Mouse (Mus musculus): ENCODE data around the gene Ccdc120. TPM values are rescaled to one million over a fixed set of nuclear protein-coding genes. Genes with fewer than 3 reads are reported as not detected.
"Not testable (repeated sequence)": the region's sequence is repeated elsewhere in the genome, so short reads cannot be mapped to it uniquely, and the experiment has no call there.

Gene Ccdc120
- polyA plus RNA-seq, 1 experiment from 2014 or later = 4.1 TPM

- Histone ChIP-seq H3K9ac (no peak overlapping the region), H3K36me3 (no peaks in the 10 kb centered on the region; the same call in 1 of the 2 replicates), H3K4me3 (no peak overlapping the region), H3K27me3 (no peaks in the 10 kb centered on the region), H3K27ac (no peak overlapping the region), H3K9me3 (replicated peaks) (no peaks in the 10 kb centered on the region), H3K4me1 (replicated peaks) (no peaks in the 10 kb centered on the region), H3K4me2 (no peak overlapping the region)
- WGBS = 71% methylated on average over 9 of the region's 9 CpGs
- ATAC-seq (replicated peaks; ENCODE audit: insufficient number of reproducible peaks, insufficient read depth, low FRiP score, low read depth) = no peak
Observed at GRCm38 (mm10) chrX:7775501-7776205, 24.9 kb upstream of the Ccdc120 start.

- Histone ChIP-seq H3K27ac (no peak overlapping the region), H3K4me2 (no peak overlapping the region), H3K9ac (no peak overlapping the region), H3K4me1 (replicated peaks) (no peaks in the 10 kb centered on the region), H3K27me3 (no peaks in the 10 kb centered on the region), H3K4me3 (no peak overlapping the region), H3K9me3 (replicated peaks) (no peaks in the 10 kb centered on the region), H3K36me3 (peaks cover 13% of the 10 kb centered on the region)
- 60% methylated on average over 2 of the region's 2 CpGs for WGBS
- no peak for ATAC-seq (replicated peaks; ENCODE audit: insufficient number of reproducible peaks, insufficient read depth, low FRiP score, low read depth)
Observed at GRCm38 (mm10) chrX:7772766-7773165, 22.1 kb upstream of the Ccdc120 start.

GRCm38 (mm10) chrX:7769302-7770017 is 18.8 kb upstream of the Ccdc120 start:
- peaks cover 18% of the 10 kb centered on the region for H3K36me3 ChIP-seq
- ATAC-seq (replicated peaks; ENCODE audit: insufficient number of reproducible peaks, insufficient read depth, low FRiP score, low read depth) = no peak
- H3K4me1 ChIP-seq (replicated peaks) = peaks cover 13% of the 10 kb centered on the region

GRCm38 (mm10) chrX:7765764-7766163 is 15.1 kb upstream of the Ccdc120 start:
- Histone ChIP-seq H3K9me3 (replicated peaks) (no peaks in the 10 kb centered on the region), H3K27ac (peak overlapping the region; percentile 47; the same call in 1 of the 2 replicates), H3K4me1 (replicated peaks) (peaks cover 19% of the 10 kb centered on the region), H3K36me3 (peaks cover 18% of the 10 kb centered on the region), H3K27me3 (no peaks in the 10 kb centered on the region), H3K9ac (no peak overlapping the region), H3K4me3 (peak overlapping the region; percentile 76), H3K4me2 (peak overlapping the region; percentile 71)
- WGBS = 20% methylated on average over 11 of the region's 11 CpGs
- peak; percentile 25; the same call in 1 of the 2 replicates for ATAC-seq (replicated peaks; ENCODE audit: insufficient number of reproducible peaks, insufficient read depth, low FRiP score, low read depth)

More at GRCm38 (mm10) chrX:7769302-7770017, 18.8 kb upstream of the Ccdc120 start:
- WGBS = 85% methylated on average over 7 of the region's 7 CpGs
- Histone ChIP-seq H3K4me3 (no peak overlapping the region), H3K9ac (no peak overlapping the region), H3K27me3 (no peaks in the 10 kb centered on the region), H3K27ac (no peak overlapping the region), H3K9me3 (replicated peaks) (no peaks in the 10 kb centered on the region), H3K4me2 (no peak overlapping the region)

GRCm38 (mm10) chrX:7765281-7765670 is 14.6 kb upstream of the Ccdc120 start:
- no peak for ATAC-seq (replicated peaks; ENCODE audit: insufficient number of reproducible peaks, insufficient read depth, low FRiP score, low read depth)
- 30% methylated on average over 13 of the region's 13 CpGs for WGBS
- H3K27me3 ChIP-seq = no peaks in the 10 kb centered on the region
- no peaks in the 10 kb centered on the region for H3K9me3 ChIP-seq (replicated peaks)
- peaks cover 19% of the 10 kb centered on the region for H3K4me1 ChIP-seq (replicated peaks)
- H3K36me3 ChIP-seq = peaks cover 17% of the 10 kb centered on the region
- H3K4me2 ChIP-seq = peak overlapping the region; percentile 71
- no peak overlapping the region for H3K9ac ChIP-seq
- peak overlapping the region; percentile 47; the same call in 1 of the 2 replicates for H3K27ac ChIP-seq
- peak overlapping the region; percentile 76 for H3K4me3 ChIP-seq

- Histone ChIP-seq H3K9me3 (replicated peaks) (no peaks in the 10 kb centered on the region), H3K4me1 (replicated peaks) (peaks cover 19% of the 10 kb centered on the region), H3K27me3 (no peaks in the 10 kb centered on the region), H3K4me2 (peak overlapping the region; percentile 71), H3K27ac (0 out of 2 replicates have a peak overlapping the region, but pooled peaks have one; percentile 47), H3K9ac (0 out of 2 replicates have a peak overlapping the region, but pooled peaks have one; percentile 74), H3K4me3 (peak overlapping the region; percentile 76), H3K36me3 (peaks cover 12% of the 10 kb centered on the region)
- 22% methylated on average over 9 of the region's 9 CpGs for WGBS
- no peak for ATAC-seq (replicated peaks; ENCODE audit: insufficient number of reproducible peaks, insufficient read depth, low FRiP score, low read depth)
Observed at GRCm38 (mm10) chrX:7764657-7765280, 14.1 kb upstream of the Ccdc120 start.

GRCm38 (mm10) chrX:7763631-7764393 is 13.1 kb upstream of the Ccdc120 start:
- Histone ChIP-seq H3K4me1 (replicated peaks) (peaks cover 19% of the 10 kb centered on the region), H3K36me3 (peaks cover 8% of the 10 kb centered on the region), H3K27ac (peak overlapping the region; percentile 81), H3K27me3 (no peaks in the 10 kb centered on the region), H3K9ac (peak overlapping the region; percentile 74), H3K4me2 (peak overlapping the region; percentile 71), H3K4me3 (peak overlapping the region; percentile 76), H3K9me3 (replicated peaks) (no peaks in the 10 kb centered on the region)
- no peak for ATAC-seq (replicated peaks; ENCODE audit: insufficient number of reproducible peaks, insufficient read depth, low FRiP score, low read depth)
- WGBS = 9% methylated on average over 22 of the region's 22 CpGs

GRCm38 (mm10) chrX:7762921-7763197 is 12.2 kb upstream of the Ccdc120 start:
- 9% methylated on average over 21 of the region's 21 CpGs for WGBS
- ATAC-seq (replicated peaks; ENCODE audit: insufficient number of reproducible peaks, insufficient read depth, low FRiP score, low read depth) = peak; percentile 11; the same call in 1 of the 2 replicates
- peak overlapping the region; percentile 71 for H3K4me2 ChIP-seq
- peaks cover 6% of the 10 kb centered on the region for H3K36me3 ChIP-seq
- H3K9me3 ChIP-seq (replicated peaks) = no peaks in the 10 kb centered on the region
- peak overlapping the region; percentile 81 for H3K27ac ChIP-seq
- peak overlapping the region; percentile 76 for H3K4me3 ChIP-seq
- no peaks in the 10 kb centered on the region for H3K27me3 ChIP-seq
- H3K4me1 ChIP-seq (replicated peaks) = peaks cover 19% of the 10 kb centered on the region
- peak overlapping the region; percentile 74 for H3K9ac ChIP-seq

GRCm38 (mm10) chrX:7762137-7762920 is 11.6 kb upstream of the Ccdc120 start, which contains the start of gene Tfe3:
TSS of gene Tfe3 (plus strand) at chrX:7762560.
- H3K4me1 ChIP-seq (replicated peaks) = peaks cover 19% of the 10 kb centered on the region
- 10% methylated on average over 27 of the region's 38 CpGs for WGBS

GRCm38 (mm10) chrX:7753627-7754026 is 2.9 kb upstream of the Ccdc120 start:
- WGBS = 18% methylated on average over 3 of the region's 3 CpGs
- not testable (repeated sequence) for H3K9ac ChIP-seq; H3K9me3 ChIP-seq (replicated peaks); H3K36me3 ChIP-seq; H3K4me2 ChIP-seq; H3K4me1 ChIP-seq (replicated peaks); H3K27ac ChIP-seq; ATAC-seq (replicated peaks; ENCODE audit: insufficient number of reproducible peaks, insufficient read depth, low FRiP score, low read depth); H3K27me3 ChIP-seq; H3K4me3 ChIP-seq

More at GRCm38 (mm10) chrX:7762137-7762920, 11.6 kb upstream of the Ccdc120 start, which contains the start of gene Tfe3:
- Histone ChIP-seq H3K4me3 (peak within 1 kb of the TSS; percentile 76), H3K36me3 (peaks cover 1% of the 10 kb centered on the region; the same call in 1 of the 2 replicates), H3K9ac (peak within 1 kb of the TSS; percentile 74), H3K27ac (peak within 1 kb of the TSS; percentile 81), H3K9me3 (replicated peaks) (no peaks in the 10 kb centered on the region), H3K4me2 (peak within 1 kb of the TSS; percentile 71), H3K27me3 (no peaks in the 10 kb centered on the region)
- peak; percentile 96 for ATAC-seq (replicated peaks; ENCODE audit: insufficient number of reproducible peaks, insufficient read depth, low FRiP score, low read depth)

All from heart, embryonic 15.5 days (tissue).